Mouse (Mus musculus): Measurements from ENCODE around the gene Med13.
"Not testable (repeated sequence)": the region's sequence is repeated elsewhere in the genome, so short reads cannot be mapped to it uniquely, and the experiment has no call there.

Gene Med13

DNA sequence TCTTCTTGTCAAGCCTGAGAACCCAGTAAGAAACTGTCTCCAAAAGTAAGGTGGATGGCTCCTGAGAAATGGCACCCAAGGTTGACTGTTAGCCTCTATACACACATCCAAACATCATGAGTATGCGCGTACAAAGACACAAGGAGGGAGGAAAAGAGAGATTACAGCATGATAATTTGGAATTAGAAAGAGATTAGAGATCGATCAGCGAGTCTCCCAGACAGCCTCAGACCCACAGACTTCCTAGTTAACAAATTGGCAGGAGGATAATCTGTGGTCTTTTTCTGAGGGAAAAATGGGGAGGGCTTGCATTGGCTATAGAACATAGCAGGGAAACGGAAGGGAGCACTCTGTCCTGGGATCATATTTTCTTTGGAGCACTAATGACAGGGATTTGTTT is 20.4 kb upstream of the Med13 start:
- no peak for DNase-seq

DNA sequence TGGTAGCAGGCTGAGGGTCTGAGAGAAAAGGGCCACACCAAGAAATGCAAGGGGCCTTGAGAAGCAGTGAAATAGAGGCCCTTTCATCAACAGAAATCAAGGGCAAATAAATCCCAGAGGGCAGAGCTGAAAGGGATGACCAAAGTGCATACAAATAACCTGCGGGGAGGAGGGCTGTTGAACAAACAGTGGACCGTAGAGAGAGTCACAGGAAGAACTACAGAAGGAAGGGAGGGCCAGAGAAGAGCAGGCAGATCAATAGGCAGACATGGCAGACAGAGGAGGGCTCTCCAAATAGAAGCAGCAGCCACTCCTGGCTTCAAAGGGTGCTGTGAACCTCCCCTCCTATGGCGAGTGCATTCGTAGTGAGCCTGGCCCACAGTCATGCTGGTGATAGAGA is 19.3 kb upstream of the Med13 start:
- no peak for DNase-seq

DNA sequence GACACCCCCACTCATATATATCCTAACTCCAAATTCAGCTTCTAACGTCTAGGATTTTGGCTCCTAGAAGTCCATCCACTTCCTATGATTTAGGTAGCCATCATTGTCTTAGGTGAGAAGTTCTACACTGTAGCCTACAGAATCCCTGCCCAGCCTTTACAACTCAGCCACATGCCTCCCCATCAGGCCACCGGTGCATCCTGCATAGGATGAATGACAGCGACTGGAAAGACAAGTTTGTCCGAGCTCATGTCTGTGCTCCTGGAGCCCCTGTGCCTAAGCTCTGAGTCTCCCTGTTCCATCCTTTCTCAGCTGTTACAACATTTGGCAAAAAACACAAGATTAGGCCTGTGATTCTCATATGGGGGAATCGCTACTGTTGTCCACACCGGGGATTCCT is 17.7 kb upstream of the Med13 start:
- no peak for DNase-seq

DNA sequence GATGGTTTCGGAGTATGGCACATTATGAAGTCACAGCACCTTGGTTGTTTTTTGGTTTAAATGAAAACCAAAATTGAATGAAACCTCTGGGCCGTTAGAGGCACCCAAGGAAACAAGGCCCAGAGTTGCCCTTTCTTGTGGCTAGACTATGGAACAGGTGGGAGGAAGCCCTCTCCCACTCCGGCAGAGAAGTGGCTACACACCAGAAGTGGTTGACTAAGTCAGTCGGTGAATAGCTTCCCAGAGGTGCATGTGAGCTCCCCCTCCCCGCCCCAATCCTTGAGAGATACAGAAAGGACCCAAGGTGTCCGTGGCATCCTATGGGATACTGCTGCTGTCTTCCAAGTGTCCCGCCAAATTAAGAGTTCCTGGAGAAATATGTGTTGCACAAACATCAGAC is 13.9 kb upstream of the Med13 start:
- DNase-seq, result no peak

DNA sequence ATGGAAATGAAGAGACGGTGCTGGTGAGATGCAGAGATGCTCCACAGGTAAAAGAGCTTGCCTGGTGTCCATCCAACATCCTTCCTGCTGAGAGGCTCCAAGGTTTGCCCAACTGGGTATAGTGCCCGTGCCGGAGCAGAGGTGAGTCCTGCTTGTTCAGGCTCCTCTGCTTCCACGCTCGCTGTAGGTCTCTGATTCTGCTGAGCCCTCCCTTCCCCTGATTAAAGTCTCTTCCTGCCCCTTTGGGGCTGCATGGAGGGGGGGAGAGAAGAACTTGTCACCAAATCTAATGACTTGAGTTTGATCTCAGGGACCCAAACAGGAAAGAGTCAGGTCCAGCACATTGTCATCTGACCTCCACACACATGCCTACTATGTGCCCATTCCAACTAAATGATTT is 12.5 kb upstream of the Med13 start:
- DNase-seq, result no peak

DNA sequence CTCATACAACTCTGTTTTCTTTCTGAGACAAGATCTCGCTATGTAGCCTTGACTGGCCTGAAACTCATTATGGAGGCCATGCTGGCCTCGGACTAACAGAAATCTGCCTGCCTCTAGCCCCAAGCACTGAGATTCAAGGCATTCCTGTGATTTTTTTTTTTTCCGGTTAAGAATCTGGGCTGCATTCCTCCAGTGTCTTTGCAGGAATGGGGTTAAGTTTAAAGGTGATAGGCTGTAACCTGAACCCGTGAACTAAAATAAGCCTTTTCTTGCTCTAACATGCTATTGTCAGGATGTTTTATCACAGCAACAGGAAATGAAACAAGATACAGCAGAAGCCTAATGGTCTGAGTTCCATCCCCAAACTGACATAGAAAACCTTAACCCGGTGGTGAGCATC is 11.6 kb upstream of the Med13 start:
- DNase-seq, result no peak

DNA sequence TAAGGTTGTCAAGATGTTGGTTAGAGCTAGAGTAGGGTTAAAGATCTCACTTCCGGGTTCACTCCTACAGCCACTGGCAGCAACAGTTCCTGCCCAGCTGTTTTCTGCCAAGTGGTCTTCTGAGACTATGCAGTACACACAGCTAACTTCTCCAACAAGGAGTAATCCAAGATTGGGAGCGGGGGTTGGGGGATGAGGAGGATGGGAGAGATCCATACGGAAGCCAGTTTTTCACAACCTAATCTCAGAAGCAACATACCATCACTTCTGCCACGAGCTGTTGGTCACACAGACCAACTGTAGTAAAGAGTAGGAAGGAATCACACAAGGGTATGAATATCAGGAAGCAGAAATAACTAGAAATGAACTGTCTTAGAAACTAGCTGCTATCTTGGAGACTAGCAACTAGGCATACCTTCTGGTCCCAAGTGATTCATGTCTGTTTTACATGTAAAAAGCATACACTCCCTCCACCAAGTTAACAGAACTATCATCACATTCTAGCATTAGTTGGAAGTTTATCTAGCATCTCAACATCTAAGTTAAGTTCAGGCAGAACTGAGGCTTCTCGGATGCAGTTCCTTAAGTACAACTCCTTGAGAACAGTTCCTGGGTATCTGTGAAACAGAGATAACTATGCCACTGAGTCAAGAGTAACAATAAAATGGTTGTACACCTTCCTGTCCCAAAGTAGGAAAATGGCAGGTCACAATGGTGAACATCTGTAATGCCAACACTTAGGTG is 7.5 kb upstream of the Med13 start:
- no peak for DNase-seq

DNA sequence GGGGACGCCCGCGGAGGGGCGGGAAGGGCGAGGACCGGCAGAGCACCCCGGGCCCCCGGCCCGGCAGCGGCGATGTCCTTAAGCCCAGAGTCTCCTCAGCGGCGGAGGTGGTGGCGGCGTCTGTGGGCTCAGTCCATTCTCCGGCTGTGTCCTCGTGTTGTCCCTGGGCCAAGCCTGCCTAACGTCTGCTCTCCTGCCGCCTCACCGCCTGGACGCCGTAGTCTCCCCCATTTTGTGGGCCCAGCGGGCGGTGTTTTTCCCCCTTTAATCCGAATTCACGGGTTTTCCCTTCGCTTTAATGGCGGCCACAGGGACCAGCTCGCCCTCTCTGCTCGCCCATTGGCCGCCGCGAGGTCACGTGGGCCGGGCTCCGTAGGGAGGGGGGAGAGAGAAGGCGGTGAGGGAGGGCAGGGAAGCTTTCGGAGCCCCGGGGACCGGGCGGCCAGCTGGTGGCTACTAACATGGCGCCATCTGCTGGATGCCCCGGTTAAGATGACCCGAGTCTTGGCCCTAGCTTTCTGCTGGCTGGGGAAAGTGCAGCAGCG is 654 bp upstream of the Med13 start:
- peak; percentile 99 for DNase-seq

DNA sequence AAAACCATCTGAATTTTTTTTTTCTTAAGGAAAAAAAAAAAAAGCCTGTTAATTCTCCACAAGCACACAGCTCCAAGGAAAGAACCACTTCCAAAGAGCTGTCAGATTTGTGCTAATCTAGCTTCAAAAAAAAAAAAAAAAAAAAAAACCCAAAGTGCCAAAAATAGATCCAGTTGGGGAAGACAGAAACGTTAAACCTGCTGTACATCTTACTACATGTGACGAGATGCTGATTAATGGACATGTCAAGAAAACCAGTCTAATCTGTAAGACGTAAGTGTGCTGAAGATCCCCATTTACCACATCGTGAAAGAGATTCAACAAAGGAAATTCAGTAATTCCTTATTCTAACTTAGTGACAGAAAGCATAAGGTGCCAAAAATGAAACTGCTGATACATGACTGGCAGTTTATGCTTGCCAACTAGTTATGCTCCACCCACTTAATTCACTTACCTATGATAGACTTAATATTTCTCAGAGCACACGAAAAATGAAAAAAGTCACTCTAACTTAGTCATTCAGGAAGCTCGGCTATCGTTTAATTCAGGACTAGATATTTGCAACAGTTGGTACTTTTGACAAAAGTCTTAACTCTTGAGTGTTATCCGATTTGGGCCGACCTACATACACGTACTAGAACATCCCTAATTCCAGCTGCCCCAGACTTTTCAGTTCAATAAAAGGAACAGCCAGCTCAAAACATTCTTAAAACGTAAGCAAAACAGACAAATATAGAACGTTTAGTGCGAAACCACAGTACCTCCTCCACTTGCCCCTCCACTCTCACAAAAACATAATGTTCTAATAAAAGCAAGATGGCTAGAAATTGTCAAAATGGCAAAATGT is 1.2 kb downstream of the Med13 start:
- DNase-seq, result no peak

DNA sequence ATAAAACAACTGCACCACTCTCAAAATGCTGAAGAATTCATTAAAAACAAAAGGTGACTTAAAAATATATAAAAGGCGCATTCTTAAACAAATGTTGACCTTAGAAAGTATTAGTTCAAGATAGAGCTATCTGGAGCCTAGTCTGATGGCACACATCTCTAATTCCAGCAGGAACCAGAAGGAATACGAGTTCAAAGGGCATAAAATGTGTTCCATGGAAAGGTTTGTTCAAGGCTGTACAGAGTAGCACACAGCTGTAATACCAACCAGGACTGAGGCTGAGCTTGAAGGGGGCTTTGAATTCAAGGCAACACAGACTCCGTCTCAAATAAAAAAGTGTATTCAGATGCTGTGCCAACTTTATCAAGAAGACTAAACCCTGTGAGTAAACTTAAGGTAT is 3.8 kb downstream of the Med13 start:
- DNase-seq, result no peak

DNA sequence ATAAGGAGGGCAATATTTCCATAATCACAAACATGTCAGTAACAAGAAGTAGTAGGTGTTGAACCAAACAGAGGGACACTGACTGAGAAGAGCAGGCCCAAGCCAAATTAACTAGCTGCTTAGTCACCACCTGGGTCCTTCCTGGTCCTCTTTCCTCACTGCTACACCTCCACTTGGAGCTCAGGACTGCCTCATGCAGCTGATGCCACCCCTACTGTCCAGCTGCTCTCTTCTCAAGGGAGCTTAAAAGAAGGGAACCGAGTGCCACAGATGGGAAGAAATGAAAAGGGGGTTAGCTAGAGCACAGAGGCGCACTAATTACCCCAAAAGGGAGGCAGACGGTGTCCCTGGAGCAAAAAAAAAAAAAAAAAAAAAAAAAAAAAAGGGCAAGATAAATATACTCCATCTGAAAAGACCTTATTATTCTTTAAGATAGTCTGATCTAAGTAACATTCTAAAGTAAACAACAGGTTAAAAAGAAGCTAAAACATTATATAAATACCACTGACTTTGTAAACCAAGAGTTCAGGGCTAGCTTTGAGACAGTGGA is 5.6 kb downstream of the Med13 start:
- DNase-seq, result no peak

DNA sequence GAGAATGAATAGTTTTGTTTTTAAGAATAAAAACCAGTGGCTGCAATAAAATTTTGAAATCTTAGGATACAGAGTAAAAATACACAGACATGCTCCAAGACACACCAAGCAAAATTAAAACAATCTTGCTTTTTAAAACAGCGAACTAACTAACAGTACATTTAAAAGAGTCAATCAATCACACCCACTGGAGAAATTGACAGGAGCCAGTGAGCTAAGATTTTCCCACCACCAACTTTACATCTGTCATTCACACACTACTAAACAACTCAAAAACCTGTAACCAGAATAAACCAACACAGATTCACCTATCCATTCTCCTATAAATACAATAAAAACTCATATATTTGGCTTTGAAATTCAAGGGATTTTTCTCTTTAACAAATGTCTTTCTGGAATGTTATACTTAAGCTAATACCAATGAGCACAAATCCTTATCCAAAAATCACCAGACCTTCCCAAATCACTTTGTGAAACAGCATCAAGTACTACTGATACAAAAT is 6.7 kb downstream of the Med13 start:
- no peak for DNase-seq

DNA sequence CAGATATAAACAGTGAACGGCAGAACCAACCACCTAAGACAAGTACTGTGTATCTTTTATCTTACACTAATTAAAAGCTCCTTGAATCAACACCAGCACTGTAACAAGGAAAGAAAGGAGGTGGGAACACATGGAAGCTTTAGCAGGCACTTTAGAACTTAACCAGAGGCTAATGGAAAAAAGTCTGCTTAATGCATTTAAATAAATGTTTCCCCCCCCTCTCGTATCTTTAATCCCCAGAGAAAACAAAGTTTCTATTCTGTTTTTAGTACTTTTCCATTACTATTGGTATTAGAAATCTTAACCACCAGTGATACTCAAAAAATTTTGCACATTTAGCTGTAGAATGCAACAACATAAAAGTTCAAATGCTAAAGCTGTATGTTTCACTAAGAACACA is 8.1 kb downstream of the Med13 start:
- DNase-seq, result no peak

DNA sequence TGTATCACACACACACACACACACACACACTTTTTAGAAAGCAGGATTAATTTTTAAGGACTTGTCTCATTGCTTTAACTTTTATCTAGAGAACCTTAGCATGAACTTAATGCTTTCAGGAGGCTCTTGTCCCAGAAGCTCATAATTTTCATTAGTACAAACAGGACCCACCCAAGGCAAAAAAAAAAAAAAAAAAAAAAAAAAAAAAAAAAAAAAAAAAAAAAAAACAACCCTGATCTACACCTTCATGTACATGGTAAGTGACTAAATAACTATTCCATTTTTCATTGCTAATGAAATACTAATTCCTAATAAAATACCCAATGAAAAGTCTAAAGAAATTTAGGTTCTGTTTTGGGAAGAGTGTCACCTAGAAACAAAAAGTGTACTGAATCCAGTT is 8.5 kb downstream of the Med13 start:
- DNase-seq, result no peak

DNA sequence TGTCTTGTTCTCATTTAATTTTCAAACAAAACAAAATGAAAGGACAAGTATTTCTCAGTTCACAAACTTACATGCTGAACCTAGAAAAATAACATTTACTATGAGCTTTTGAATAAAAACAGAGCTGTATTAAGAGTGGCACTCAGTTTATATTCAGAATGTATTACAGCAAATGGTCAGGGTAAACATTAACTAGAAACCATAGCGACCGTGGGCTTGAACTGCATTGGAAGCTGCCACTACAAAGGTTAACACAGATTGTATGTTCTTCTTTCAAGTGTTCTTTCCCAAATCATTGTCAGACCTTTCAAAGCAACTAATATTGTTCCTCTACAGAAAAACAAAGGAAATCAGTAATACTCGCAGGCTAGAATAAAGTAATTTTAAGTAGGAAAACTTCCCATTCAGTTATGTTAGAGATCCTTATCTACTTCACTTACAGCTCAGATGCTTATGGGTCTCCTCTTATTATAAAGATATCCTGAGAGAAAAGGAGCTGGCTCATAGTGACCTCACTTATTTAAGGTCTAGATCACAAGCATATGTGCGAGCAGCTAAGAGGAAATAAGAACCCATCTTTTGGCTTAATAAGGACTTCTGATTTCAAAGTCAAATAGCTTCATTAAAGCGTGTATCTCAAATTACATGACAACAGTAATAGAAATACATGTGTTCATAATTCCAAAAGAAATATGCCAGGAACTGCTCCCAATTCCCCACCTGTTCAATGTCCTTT is 9.8 kb downstream of the Med13 start:
- no peak for DNase-seq

DNA sequence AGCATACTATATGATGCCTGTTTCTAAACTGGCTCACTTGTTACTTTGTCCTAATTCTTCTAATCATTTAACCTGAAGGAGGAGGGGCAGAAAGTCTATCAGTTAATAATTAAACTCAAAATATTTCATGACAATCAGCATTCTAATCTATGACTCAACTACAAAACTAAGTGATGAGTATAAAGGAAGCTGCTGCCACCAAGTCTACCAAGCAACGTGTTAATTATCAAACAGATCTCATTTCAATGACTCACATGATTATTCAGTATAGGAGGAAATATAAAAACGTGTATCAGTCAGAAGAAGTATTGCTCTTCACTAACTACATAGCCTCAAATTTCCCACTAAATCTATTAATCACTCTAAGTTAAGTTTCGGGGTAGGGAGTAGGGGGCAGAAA is 10.9 kb downstream of the Med13 start:
- DNase-seq, result no peak

DNA sequence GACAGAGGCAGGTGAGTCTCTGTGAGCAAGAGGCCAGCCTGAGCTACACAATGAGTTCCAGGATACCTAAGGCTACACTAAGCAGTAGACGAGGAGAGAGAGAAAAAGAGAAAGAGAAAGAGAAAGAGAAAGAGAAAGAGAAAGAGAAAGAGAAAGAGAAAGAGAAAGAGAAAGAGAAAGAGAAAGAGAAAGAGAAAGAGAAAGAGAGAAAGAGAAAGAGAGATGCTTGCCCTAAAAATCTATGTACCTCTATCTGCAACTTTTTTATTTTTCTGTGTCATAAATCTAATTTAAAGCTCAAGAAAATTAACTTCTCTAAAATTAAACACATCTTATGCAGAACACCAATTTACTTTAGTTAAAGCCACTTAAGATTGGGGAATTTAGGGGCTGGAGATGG is 12.5 kb downstream of the Med13 start:
- DNase-seq, result not testable (repeated sequence)

DNA sequence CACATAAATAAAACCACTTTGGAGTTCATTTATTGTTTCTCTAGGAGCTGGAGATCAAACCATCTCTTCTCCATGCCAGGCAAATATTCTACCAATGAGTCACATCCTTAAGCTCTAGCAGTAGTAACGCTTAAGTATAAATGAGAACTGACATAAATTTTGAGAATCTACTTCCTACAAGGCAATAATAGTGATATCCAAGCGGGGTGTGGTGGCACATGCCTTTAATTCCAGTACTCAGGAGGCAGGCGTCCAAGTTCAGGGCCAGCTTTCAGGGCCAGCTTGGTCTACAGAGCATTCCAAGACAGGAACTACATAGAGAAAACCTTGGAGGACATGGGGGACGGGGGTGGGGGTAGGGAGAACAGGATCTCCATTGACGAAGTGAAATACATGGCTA is 33.2 kb downstream of the Med13 start:
- DNase-seq, result no peak

DNA sequence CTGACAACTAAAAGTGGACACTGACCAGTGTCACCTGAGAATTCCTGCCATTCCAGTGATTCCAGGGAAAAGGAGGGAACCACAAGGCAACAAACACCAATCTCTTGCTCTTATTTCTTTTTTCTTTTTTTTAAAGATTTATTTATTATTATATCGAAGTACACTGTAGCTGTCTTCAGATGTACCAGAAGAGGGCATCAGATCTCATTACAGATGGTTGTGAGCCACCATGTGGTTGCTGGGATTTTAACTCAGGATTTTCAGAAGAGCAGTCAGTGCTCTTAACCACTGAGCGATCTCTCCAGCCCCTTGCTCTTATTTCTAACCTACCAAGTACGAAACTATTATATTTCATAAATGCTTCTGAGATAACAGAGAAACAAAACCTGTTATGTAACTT is 42.4 kb downstream of the Med13 start:
- not testable (repeated sequence) for DNase-seq

DNA sequence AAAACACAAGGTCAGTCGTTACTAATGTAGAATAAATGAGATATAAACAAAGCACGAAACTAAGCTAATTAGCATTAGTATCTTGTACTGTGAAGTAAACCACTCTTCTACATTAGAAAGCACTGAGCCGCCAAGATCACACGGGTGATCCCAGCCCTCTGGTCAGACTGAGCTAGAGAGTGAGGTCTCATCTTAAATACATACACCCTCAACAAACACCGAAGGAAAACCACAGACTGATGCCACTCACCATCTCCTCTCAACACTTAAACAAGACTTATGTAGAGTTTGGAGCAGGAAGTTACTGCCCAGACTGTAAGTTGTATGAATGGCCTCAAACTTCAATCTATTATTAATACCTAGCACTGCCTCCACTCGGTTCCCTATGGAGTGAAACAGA is 47.1 kb downstream of the Med13 start:
- DNase-seq, result no peak

DNA sequence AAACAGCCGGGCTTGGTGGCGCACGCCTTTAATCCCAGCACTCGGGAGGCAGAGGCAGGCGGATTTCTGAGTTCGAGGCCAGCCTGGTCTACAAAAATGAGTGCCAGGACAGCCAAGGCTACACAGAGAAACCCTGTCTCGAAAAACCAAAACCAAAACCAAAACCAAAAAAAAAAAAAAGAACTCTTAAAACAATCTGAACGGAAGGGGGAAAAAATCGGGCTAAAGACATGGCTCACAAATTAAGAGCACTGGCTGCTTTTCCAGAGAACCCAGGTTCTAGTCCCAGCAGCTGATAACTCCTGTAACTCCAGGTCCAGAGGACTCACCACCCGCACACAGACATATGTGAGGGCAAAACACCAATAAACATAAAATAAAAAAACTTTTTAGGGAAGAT is 65.2 kb downstream of the Med13 start:
- not testable (repeated sequence) for DNase-seq

DNA sequence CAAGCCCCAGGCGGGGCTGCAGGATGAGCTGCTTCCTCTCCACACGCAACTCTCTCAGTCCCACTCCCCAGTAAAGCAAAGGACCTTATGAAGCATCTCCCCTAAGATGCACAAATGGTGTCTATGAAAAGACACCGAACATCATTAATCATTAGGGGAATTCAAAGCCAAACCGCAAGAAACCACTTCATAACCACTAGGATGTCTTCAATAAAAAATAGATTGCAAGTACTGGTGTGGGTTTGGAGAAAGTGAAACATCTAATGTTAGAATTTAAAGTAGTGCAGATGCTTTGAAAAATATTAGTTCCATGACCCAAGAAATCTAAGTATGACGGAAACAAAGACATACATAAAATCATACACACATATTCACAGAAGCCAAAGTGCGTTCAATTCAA is 65.7 kb downstream of the Med13 start:
- no peak for DNase-seq

DNA sequence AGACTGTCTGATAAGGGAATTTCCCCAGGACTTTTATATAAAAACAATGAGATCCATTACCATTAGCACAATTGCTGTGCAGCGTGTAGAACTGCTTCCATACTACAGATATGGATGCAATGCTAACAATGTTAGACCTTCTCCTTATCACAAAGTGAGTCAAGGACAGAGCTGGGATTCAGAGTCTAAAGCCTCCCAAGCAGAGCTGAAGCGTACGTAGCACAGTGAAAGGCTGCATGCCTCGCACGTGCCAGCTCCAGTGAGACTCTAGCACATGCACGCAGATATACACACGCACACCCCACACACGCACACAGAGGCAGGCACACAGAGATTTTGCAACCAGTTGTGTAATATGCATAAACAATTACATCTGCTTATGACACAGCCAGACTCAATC is 71.7 kb downstream of the Med13 start:
- DNase-seq, result no peak

All from kidney, adult 8-10 months (tissue).